Mouse (Mus musculus): ENCODE results near the gene Nav2. TPM values are rescaled to one million over a fixed set of nuclear protein-coding genes. Genes with fewer than 3 reads are reported as not detected.

The Nav2 gene
- polyA plus RNA-seq, 1 experiment from 2014 or later = 5.8 TPM

GRCm38 (mm10) chr7:48963554-48963953, 55.0 kb downstream of the Nav2 start:
- ATAC-seq = no peak
- no peak for TF ChIP-seq CTCF (IDR thresholded peaks at IDR 0.05; ENCODE audit: low read depth)
- 45% methylated on average over 4 of the region's 4 CpGs for WGBS

GRCm38 (mm10) chr7:48965796-48966512, 57.4 kb downstream of the Nav2 start:
- ATAC-seq = no peak
- WGBS = 51% methylated on average over 12 of the region's 12 CpGs
- Histone ChIP-seq H3K4me3 (ENCODE audit: low read depth, low read length) (no peak overlapping the region), H3K9me3 (ENCODE audit: control insufficient read depth) (no peaks in the 10 kb centered on the region), H3K4me1 (replicated peaks; ENCODE audit: control insufficient read depth, insufficient read depth, low read length) (no peaks in the 10 kb centered on the region), H3K27ac (ENCODE audit: low read depth, low read length) (no peak overlapping the region), H3K9ac (ENCODE audit: low read depth, low read length) (no peak overlapping the region), H3K4me2 (replicated peaks; ENCODE audit: low read depth) (no peak overlapping the region), H3K27me3 (replicated peaks; ENCODE audit: control insufficient read depth, insufficient read depth, low read length) (peaks cover 8% of the 10 kb centered on the region), H3K36me3 (ENCODE audit: control insufficient read depth, insufficient read depth) (no peaks in the 10 kb centered on the region)
- TF ChIP-seq CTCF (IDR thresholded peaks at IDR 0.05; ENCODE audit: low read depth) = no peak

More at GRCm38 (mm10) chr7:48963554-48963953, 55.0 kb downstream of the Nav2 start:
- Histone ChIP-seq H3K36me3 (ENCODE audit: control insufficient read depth, insufficient read depth) (no peaks in the 10 kb centered on the region), H3K27ac (ENCODE audit: low read depth, low read length) (no peak overlapping the region), H3K4me3 (ENCODE audit: low read depth, low read length) (no peak overlapping the region), H3K27me3 (replicated peaks; ENCODE audit: control insufficient read depth, insufficient read depth, low read length) (peaks cover 23% of the 10 kb centered on the region), H3K4me1 (replicated peaks; ENCODE audit: control insufficient read depth, insufficient read depth, low read length) (no peaks in the 10 kb centered on the region; the same call in 1 of the 2 replicates), H3K4me2 (replicated peaks; ENCODE audit: low read depth) (no peak overlapping the region), H3K9me3 (ENCODE audit: control insufficient read depth) (no peaks in the 10 kb centered on the region), H3K9ac (ENCODE audit: low read depth, low read length) (no peak overlapping the region)

- Histone ChIP-seq H3K4me2 (replicated peaks; ENCODE audit: low read depth) (no peak overlapping the region), H3K9ac (ENCODE audit: low read depth, low read length) (no peak overlapping the region), H3K4me3 (ENCODE audit: low read depth, low read length) (no peak overlapping the region), H3K9me3 (ENCODE audit: control insufficient read depth) (no peaks in the 10 kb centered on the region), H3K27ac (ENCODE audit: low read depth, low read length) (no peak overlapping the region), H3K36me3 (ENCODE audit: control insufficient read depth, insufficient read depth) (no peaks in the 10 kb centered on the region), H3K27me3 (replicated peaks; ENCODE audit: control insufficient read depth, insufficient read depth, low read length) (no peaks in the 10 kb centered on the region), H3K4me1 (replicated peaks; ENCODE audit: control insufficient read depth, insufficient read depth, low read length) (no peaks in the 10 kb centered on the region)
- no peak for ATAC-seq
- no peak for TF ChIP-seq CTCF (IDR thresholded peaks at IDR 0.05; ENCODE audit: low read depth)
- 76% methylated on average over 7 of the region's 7 CpGs for WGBS
Measured at GRCm38 (mm10) chr7:48981013-48981412, 72.5 kb downstream of the Nav2 start.

- Histone ChIP-seq H3K9me3 (ENCODE audit: control insufficient read depth) (no peaks in the 10 kb centered on the region), H3K4me3 (ENCODE audit: low read depth, low read length) (no peak overlapping the region), H3K27ac (ENCODE audit: low read depth, low read length) (no peak overlapping the region), H3K4me1 (replicated peaks; ENCODE audit: control insufficient read depth, insufficient read depth, low read length) (no peaks in the 10 kb centered on the region), H3K4me2 (replicated peaks; ENCODE audit: low read depth) (no peak overlapping the region), H3K9ac (ENCODE audit: low read depth, low read length) (no peak overlapping the region), H3K27me3 (replicated peaks; ENCODE audit: control insufficient read depth, insufficient read depth, low read length) (no peaks in the 10 kb centered on the region), H3K36me3 (ENCODE audit: control insufficient read depth, insufficient read depth) (no peaks in the 10 kb centered on the region)
- ATAC-seq = no peak
- TF ChIP-seq CTCF (IDR thresholded peaks at IDR 0.05; ENCODE audit: low read depth) = no peak
- 71% methylated on average over 3 of the region's 3 CpGs for WGBS
Measured at GRCm38 (mm10) chr7:48981814-48982213, 73.3 kb downstream of the Nav2 start.

- TF ChIP-seq CTCF (IDR thresholded peaks at IDR 0.05; ENCODE audit: low read depth) = no peak
- 81% methylated on average over 7 of the region's 7 CpGs for WGBS
- no peak for ATAC-seq
Measured at GRCm38 (mm10) chr7:48982573-48982972, 74.1 kb downstream of the Nav2 start.

GRCm38 (mm10) chr7:48991911-48992552, 83.5 kb downstream of the Nav2 start:
- H3K4me2 ChIP-seq (replicated peaks; ENCODE audit: low read depth) = no peak overlapping the region
- H3K9me3 ChIP-seq (ENCODE audit: control insufficient read depth) = no peaks in the 10 kb centered on the region
- no peaks in the 10 kb centered on the region for H3K27me3 ChIP-seq (replicated peaks; ENCODE audit: control insufficient read depth, insufficient read depth, low read length)
- TF ChIP-seq CTCF (IDR thresholded peaks at IDR 0.05; ENCODE audit: low read depth) = no peak
- no peak overlapping the region for H3K27ac ChIP-seq (ENCODE audit: low read depth, low read length)
- H3K4me1 ChIP-seq (replicated peaks; ENCODE audit: control insufficient read depth, insufficient read depth, low read length) = no peaks in the 10 kb centered on the region
- no peaks in the 10 kb centered on the region for H3K36me3 ChIP-seq (ENCODE audit: control insufficient read depth, insufficient read depth)
- H3K4me3 ChIP-seq (ENCODE audit: low read depth, low read length) = no peak overlapping the region
- no peak overlapping the region for H3K9ac ChIP-seq (ENCODE audit: low read depth, low read length)
- ATAC-seq = no peak
- WGBS = 24% methylated on average over 8 of the region's 8 CpGs

More at GRCm38 (mm10) chr7:48982573-48982972, 74.1 kb downstream of the Nav2 start:
- Histone ChIP-seq H3K9me3 (ENCODE audit: control insufficient read depth) (no peaks in the 10 kb centered on the region), H3K27ac (ENCODE audit: low read depth, low read length) (no peak overlapping the region), H3K36me3 (ENCODE audit: control insufficient read depth, insufficient read depth) (no peaks in the 10 kb centered on the region), H3K9ac (ENCODE audit: low read depth, low read length) (no peak overlapping the region), H3K27me3 (replicated peaks; ENCODE audit: control insufficient read depth, insufficient read depth, low read length) (no peaks in the 10 kb centered on the region), H3K4me3 (ENCODE audit: low read depth, low read length) (no peak overlapping the region), H3K4me1 (replicated peaks; ENCODE audit: control insufficient read depth, insufficient read depth, low read length) (no peaks in the 10 kb centered on the region), H3K4me2 (replicated peaks; ENCODE audit: low read depth) (no peak overlapping the region)

Measured in intestine, postnatal 0 days (tissue).